Mouse (Mus musculus) liver, adult 2 months (tissue): Measurements from ENCODE around the gene Sphk2.

ENCODE experiments used
- CTCF ChIP-seq: fragments of 200-500 bp; IDR thresholded peaks from 2 replicates; pipeline ENCODE4 v1.5.1; 2011; ENCODE audit warnings: low read depth, low read length, control low read depth
- POLR2A ChIP-seq: fragments of 200-500 bp; IDR thresholded peaks from 2 replicates; pipeline ENCODE4 v1.6.1; 2011; ENCODE audit warnings: low read length, control low read depth; ENCODE audit not compliant: insufficient read depth; ENCODE audit errors: extremely low read depth

- no peak for TF ChIP-seq POLR2A
- peak; percentile 99 for TF ChIP-seq CTCF
These were observed 35.4 kb downstream of the Sphk2 start for GRCm38 (mm10) chr7:45682144-45683126.
